Comparison of ENCODE assay signal across 8 mouse cellular contexts in the genomic region with DNA sequence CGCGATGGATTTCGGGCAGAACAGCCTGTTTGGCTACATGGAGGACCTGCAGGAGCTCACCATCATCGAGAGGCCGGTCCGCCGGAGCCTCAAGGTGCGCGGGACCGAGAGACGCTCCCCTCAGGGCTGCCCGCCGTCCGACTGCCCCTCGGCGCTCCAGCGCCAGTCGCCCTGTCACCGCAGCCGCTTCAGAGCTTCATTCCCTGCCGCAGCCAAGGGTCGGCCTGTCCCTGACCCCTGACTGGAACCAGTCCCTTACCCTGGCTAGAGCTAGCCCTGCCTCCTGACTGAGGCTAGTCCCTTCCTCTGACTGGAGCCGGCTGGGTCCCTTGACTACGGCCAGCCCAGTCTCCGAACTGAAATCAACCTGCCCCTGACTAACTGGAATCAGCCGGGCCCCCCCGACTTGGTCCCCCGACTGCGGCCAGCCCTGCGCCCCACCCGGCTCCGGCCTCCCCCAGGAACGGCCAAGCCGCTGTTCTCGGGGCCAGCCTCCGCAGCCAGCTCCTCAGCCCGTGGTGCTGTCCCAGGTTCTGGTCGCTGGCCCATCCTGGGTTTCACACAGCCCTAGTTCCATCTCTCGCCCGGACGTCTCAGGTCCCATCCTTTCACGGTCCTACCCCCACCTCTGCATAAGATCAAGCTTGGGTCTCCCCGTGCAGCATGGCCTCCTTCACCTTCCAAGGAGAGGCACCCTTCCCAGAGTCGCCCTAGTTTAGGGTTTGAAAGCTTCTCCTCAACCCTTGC. TPM values are rescaled to one million over a fixed set of nuclear protein-coding genes. Genes with fewer than 3 reads are reported as not detected.
DNase-seq lines count a peak whose midpoint lies in the region; ATAC-seq and TF ChIP-seq lines count a peak whose summit lies in the region.

No protein-coding gene starts in this region.

- ATAC-seq in megakaryocyte, adult 5-6 weeks (ENCODE audit: poor library complexity, severe bottlenecking): no peak
- peak; percentile 60; the same call in 1 of the 2 replicates for ATAC-seq in forebrain, embryonic 16.5 days
- ATAC-seq in hindbrain, embryonic 12.5 days (ENCODE audit: low FRiP score): peak; percentile 78
- ATAC-seq in liver, embryonic 12.5 days: peak; percentile 36
- peak; percentile 79 for ATAC-seq in neural tube, embryonic 13.5 days (ENCODE audit: low read depth)

- H3K4me2 ChIP-seq in forebrain, embryonic 16.5 days (ENCODE audit: low read length): peak overlapping the region; percentile 96
- H3K4me2 ChIP-seq in hindbrain, embryonic 12.5 days (replicated peaks): peak overlapping the region; percentile 82
- H3K4me2 ChIP-seq in liver, embryonic 12.5 days: peak overlapping the region; percentile 89
- peak overlapping the region; percentile 78 for H3K4me2 ChIP-seq in neural tube, embryonic 13.5 days

- H3K9ac ChIP-seq in forebrain, embryonic 16.5 days (replicated peaks; ENCODE audit: low read depth, low read length): peak overlapping the region; percentile 84
- peak overlapping the region; percentile 76 for H3K9ac ChIP-seq in hindbrain, embryonic 12.5 days
- peak overlapping the region; percentile 62 for H3K9ac ChIP-seq in liver, embryonic 12.5 days
- H3K9ac ChIP-seq in neural tube, embryonic 13.5 days: peak overlapping the region; percentile 81

- H3K4me1 ChIP-seq in megakaryocyte, embryonic 14.5 days: peaks cover 15% of the 10 kb centered on the region
- H3K4me1 ChIP-seq in bone marrow macrophage, adult 2 months (ENCODE audit: control insufficient read depth, insufficient read depth, low read length): no peaks in the 10 kb centered on the region
- peaks cover 7% of the 10 kb centered on the region for H3K4me1 ChIP-seq in forebrain, embryonic 16.5 days (replicated peaks; ENCODE audit: control insufficient read depth, insufficient read depth, low read length)
- H3K4me1 ChIP-seq in hindbrain, embryonic 12.5 days: peaks cover 4% of the 10 kb centered on the region
- H3K4me1 ChIP-seq in liver, embryonic 12.5 days: peaks cover 16% of the 10 kb centered on the region
- peaks cover 7% of the 10 kb centered on the region for H3K4me1 ChIP-seq in neural tube, embryonic 13.5 days (replicated peaks)

- peaks cover 6% of the 10 kb centered on the region for H3K9me3 ChIP-seq in megakaryocyte, embryonic 14.5 days
- H3K9me3 ChIP-seq in forebrain, embryonic 16.5 days (ENCODE audit: control insufficient read depth, low read length): no peaks in the 10 kb centered on the region
- no peaks in the 10 kb centered on the region for H3K9me3 ChIP-seq in hindbrain, embryonic 12.5 days (replicated peaks)
- H3K9me3 ChIP-seq in liver, embryonic 12.5 days (replicated peaks): no peaks in the 10 kb centered on the region
- no peaks in the 10 kb centered on the region for H3K9me3 ChIP-seq in neural tube, embryonic 13.5 days

- under 1% methylated on average over 44 of the region's 44 CpGs for WGBS in forebrain, embryonic 16.5 days
- under 1% methylated on average over 42 of the region's 44 CpGs for WGBS in hindbrain, embryonic 12.5 days
- WGBS in liver, embryonic 12.5 days (ENCODE audit: insufficient replicate concordance): 2% methylated on average over 42 of the region's 44 CpGs
- WGBS in neural tube, embryonic 13.5 days: 2% methylated on average over 43 of the region's 44 CpGs

- H3K36me3 ChIP-seq in megakaryocyte, embryonic 14.5 days (replicated peaks; ENCODE audit: low read length): no peaks in the 10 kb centered on the region
- no peaks in the 10 kb centered on the region for H3K36me3 ChIP-seq in forebrain, embryonic 16.5 days (ENCODE audit: control insufficient read depth, insufficient read depth)
- no peaks in the 10 kb centered on the region for H3K36me3 ChIP-seq in hindbrain, embryonic 12.5 days
- no peaks in the 10 kb centered on the region for H3K36me3 ChIP-seq in liver, embryonic 12.5 days
- H3K36me3 ChIP-seq in neural tube, embryonic 13.5 days: no peaks in the 10 kb centered on the region

- no peak overlapping the region for H3K27ac ChIP-seq in bone marrow macrophage, adult 2 months (ENCODE audit: insufficient read depth, low read depth, low read length)
- H3K27ac ChIP-seq in forebrain, embryonic 16.5 days (ENCODE audit: low read length): no peak overlapping the region
- H3K27ac ChIP-seq in hindbrain, embryonic 12.5 days: 0 out of 2 replicates have a peak overlapping the region, but pooled peaks have one; percentile 40
- H3K27ac ChIP-seq in liver, embryonic 12.5 days: no peak overlapping the region
- H3K27ac ChIP-seq in neural tube, embryonic 13.5 days (replicated peaks): peak overlapping the region; percentile 68

- no peak for TF ChIP-seq POLR2A in bone marrow macrophage, adult 2 months (IDR thresholded peaks at IDR 0.05; ENCODE audit: borderline replicate concordance, low read depth, low read length)

- no peak for TF ChIP-seq CTCF in bone marrow macrophage, adult 2 months (IDR thresholded peaks at IDR 0.05; ENCODE audit: low read depth, low read length)

- DNase-seq in left cerebral cortex, adult 9 months (ENCODE audit: low spot score in 2 of 2): no peak

- peak overlapping the region; percentile 91 for H3K4me3 ChIP-seq in megakaryocyte, embryonic 14.5 days (replicated peaks)
- peak overlapping the region; percentile 59 for H3K4me3 ChIP-seq in bone marrow macrophage, adult 2 months (ENCODE audit: insufficient read depth, low read length)
- H3K4me3 ChIP-seq in forebrain, embryonic 16.5 days (replicated peaks; ENCODE audit: low read length): peak overlapping the region; percentile 81
- H3K4me3 ChIP-seq in hindbrain, embryonic 12.5 days: peak overlapping the region; percentile 69
- H3K4me3 ChIP-seq in liver, embryonic 12.5 days: peak overlapping the region; percentile 60
- H3K4me3 ChIP-seq in neural tube, embryonic 13.5 days: peak overlapping the region; percentile 68

- H3K27me3 ChIP-seq in megakaryocyte, embryonic 14.5 days (replicated peaks): peaks cover 43% of the 10 kb centered on the region
- no peaks in the 10 kb centered on the region for H3K27me3 ChIP-seq in forebrain, embryonic 16.5 days (replicated peaks; ENCODE audit: control insufficient read depth, insufficient read depth, low read length)
- H3K27me3 ChIP-seq in hindbrain, embryonic 12.5 days: peaks cover 6% of the 10 kb centered on the region
- peaks cover 45% of the 10 kb centered on the region for H3K27me3 ChIP-seq in liver, embryonic 12.5 days (replicated peaks)
- H3K27me3 ChIP-seq in neural tube, embryonic 13.5 days: 0 out of 2 replicates have a peak, but pooled peaks cover 4% of the 10 kb centered on the region

RNA-seq across cellular contexts. Expression of gene Ppp4r4, which starts 0.7 kb away (rescaled TPM):
- not detected in 2 replicates for polyA plus RNA-seq in megakaryocyte, embryonic 14.5 days (2012; ENCODE audit: insufficient read depth, low replicate concordance)
- not detected in 2 replicates for total RNA-seq in megakaryocyte, adult 5-6 weeks (2015)
- not detected in 2 replicates for total RNA-seq in megakaryocyte, adult 5-6 weeks (2017)
- 0.49 TPM in 1 of 2 replicates, not detected in the other for polyA plus RNA-seq in bone marrow macrophage, adult 2 months (2012; ENCODE audit: insufficient read depth, insufficient read length, missing spikeins)
- polyA plus RNA-seq in forebrain, embryonic 16.5 days (2015; fragmentation: Nextera tagmentation; extraction: Ambion mirVana): 1.7 and 2.4 TPM in 2 replicates
- 2.6 and 2.9 TPM in 2 replicates for polyA plus RNA-seq in hindbrain, embryonic 12.5 days (2016; fragmentation: Nextera tagmentation; extraction: Ambion mirVana)
- polyA plus RNA-seq in liver, embryonic 12.5 days (2016; fragmentation: Nextera tagmentation; extraction: Ambion mirVana): 1.8 and 2.3 TPM in 2 replicates
- 1.8 and 2.0 TPM in 2 replicates for polyA plus RNA-seq in neural tube, embryonic 13.5 days (2015; fragmentation: Nextera tagmentation; extraction: Ambion mirVana)

Comparison
In these comparisons a context has a peak if more than half of its experiments do, and no peak if none do; other contexts are left out.
1. H3K27ac ChIP-seq: peak in hindbrain, embryonic 12.5 days (single experiment) and neural tube, embryonic 13.5 days (single experiment); none in bone marrow macrophage, adult 2 months (single experiment), forebrain, embryonic 16.5 days (single experiment) and liver, embryonic 12.5 days (single experiment).
2. Peak in every context shown above with its lines, with median percentiles within 50 percentile points of each other: H3K4me3 ChIP-seq, H3K4me2 ChIP-seq and H3K9ac ChIP-seq.